Mouse (Mus musculus): ENCODE data around the gene Usp43. TPM values are rescaled to one million over a fixed set of nuclear protein-coding genes. Genes with fewer than 3 reads are reported as not detected.
A peak's percentile ranks its signal among the peaks of the same experiment; 100 is the strongest.

Usp43 gene
- total and polyA plus RNA-seq, 3 experiments = not detected

- no peaks in the 10 kb centered on the region for H3K36me3 ChIP-seq (ENCODE audit: control insufficient read depth in 1 of 2, insufficient read depth in 2 of 2, low read length in 2 of 2)
- no peaks in the 10 kb centered on the region for H3K4me1 ChIP-seq (ENCODE audit: control insufficient read depth in 1 of 2, insufficient read depth in 2 of 2, low read length in 2 of 2)
- no peak overlapping the region for H3K9ac ChIP-seq (ENCODE audit: control insufficient read depth, low read depth, low read length, poor library complexity, severe bottlenecking)
- no peak for DNase-seq (ENCODE audit: low read depth, low spot score)
- no peak overlapping the region for H3K4me3 ChIP-seq (ENCODE audit: control insufficient read depth in 1 of 2, insufficient read depth in 1 of 2, low read depth in 2 of 2, low read length in 2 of 2)
- no peaks in the 10 kb centered on the region for H3K27me3 ChIP-seq (ENCODE audit: control insufficient read depth in 1 of 2, insufficient read depth in 2 of 2, low read length in 2 of 2)
- TF ChIP-seq MYC (IDR thresholded peaks at IDR 0.05; ENCODE audit: low read depth, low read length) = no peak
- TF ChIP-seq SMC3 (IDR thresholded peaks at IDR 0.05; ENCODE audit: low read depth, low read length) = no peak
- no peak for TF ChIP-seq ZNF384 (IDR thresholded peaks at IDR 0.05; ENCODE audit: low read depth, low read length)
- TF ChIP-seq TBP (IDR thresholded peaks at IDR 0.05; ENCODE audit: low read depth, low read length) = no peak
- no peak for TF ChIP-seq USF1 (IDR thresholded peaks at IDR 0.05; ENCODE audit: low read depth, low read length)
- TF ChIP-seq E2F4 (IDR thresholded peaks at IDR 0.05; ENCODE audit: borderline replicate concordance, low read depth, low read length) = no peak
- no peak for TF ChIP-seq USF2 (IDR thresholded peaks at IDR 0.05; ENCODE audit: borderline replicate concordance in 1 of 2, insufficient read depth in 1 of 2, low read depth in 1 of 2, low read length in 2 of 2)
- no peak for TF ChIP-seq CTCF (IDR thresholded peaks at IDR 0.05 in 2 of 3, conservative IDR thresholded peaks at IDR 0.05 in 1 of 3; ENCODE audit: control insufficient read depth in 1 of 3, insufficient read depth in 1 of 3, low read depth in 2 of 3, low read length in 3 of 3, poor library complexity in 1 of 3, severe bottlenecking in 1 of 3)
- TF ChIP-seq BHLHE40 (IDR thresholded peaks at IDR 0.05; ENCODE audit: borderline replicate concordance, low read depth, low read length) = no peak
- no peak for TF ChIP-seq SIN3A (IDR thresholded peaks at IDR 0.05; ENCODE audit: low read length)
- no peak for TF ChIP-seq KAT2A (conservative IDR thresholded peaks at IDR 0.05; ENCODE audit: low read depth, low read length)
- TF ChIP-seq EP300 (IDR thresholded peaks at IDR 0.05; ENCODE audit: low read depth in 1 of 2, low read length in 2 of 2) = no peak
- no peaks in the 10 kb centered on the region for H3K9me3 ChIP-seq (replicated peaks; ENCODE audit: insufficient read depth, low read length)
- no peak overlapping the region for H3K27ac ChIP-seq (ENCODE audit: control insufficient read depth, low read depth, low read length)
- H3K79me2 ChIP-seq (ENCODE audit: control insufficient read depth, insufficient read depth, low read length, poor library complexity) = no peaks in the 10 kb centered on the region
Observed at GRCm38 (mm10) chr11:67806832-67807597, 114.9 kb downstream of the Usp43 start.

GRCm38 (mm10) chr11:67805538-67805937, 116.4 kb downstream of the Usp43 start:
- Histone ChIP-seq H3K4me3 (ENCODE audit: control insufficient read depth in 1 of 2, insufficient read depth in 1 of 2, low read depth in 2 of 2, low read length in 2 of 2) (no peak overlapping the region), H3K27me3 (ENCODE audit: control insufficient read depth in 1 of 2, insufficient read depth in 2 of 2, low read length in 2 of 2) (no peaks in the 10 kb centered on the region), H3K36me3 (ENCODE audit: control insufficient read depth in 1 of 2, insufficient read depth in 2 of 2, low read length in 2 of 2) (no peaks in the 10 kb centered on the region), H3K4me1 (ENCODE audit: control insufficient read depth in 1 of 2, insufficient read depth in 2 of 2, low read length in 2 of 2) (no peaks in the 10 kb centered on the region), H3K9me3 (replicated peaks; ENCODE audit: insufficient read depth, low read length) (no peaks in the 10 kb centered on the region), H3K27ac (ENCODE audit: control insufficient read depth, low read depth, low read length) (no peak overlapping the region), H3K79me2 (ENCODE audit: control insufficient read depth, insufficient read depth, low read length, poor library complexity) (no peaks in the 10 kb centered on the region), H3K9ac (ENCODE audit: control insufficient read depth, low read depth, low read length, poor library complexity, severe bottlenecking) (no peak overlapping the region)
- TF ChIP-seq KAT2A (conservative IDR thresholded peaks at IDR 0.05; ENCODE audit: low read depth, low read length) (no peak), USF1 (IDR thresholded peaks at IDR 0.05; ENCODE audit: low read depth, low read length) (no peak), CTCF (IDR thresholded peaks at IDR 0.05 in 2 of 3, conservative IDR thresholded peaks at IDR 0.05 in 1 of 3; ENCODE audit: control insufficient read depth in 1 of 3, insufficient read depth in 1 of 3, low read depth in 2 of 3, low read length in 3 of 3, poor library complexity in 1 of 3, severe bottlenecking in 1 of 3) (peak in 2 of 3 experiments; percentile 35 to 50; a peak in 4 of 6 replicates), ZKSCAN1 (IDR thresholded peaks at IDR 0.05; ENCODE audit: low read depth, low read length) (no peak), ELF1 (IDR thresholded peaks at IDR 0.05; ENCODE audit: low read depth, low read length) (no peak), BHLHE40 (IDR thresholded peaks at IDR 0.05; ENCODE audit: borderline replicate concordance, low read depth, low read length) (no peak), SMC3 (IDR thresholded peaks at IDR 0.05; ENCODE audit: low read depth, low read length) (0 out of 2 replicates have a peak, but pooled peaks have one; percentile 18)
- peak; percentile 17 for DNase-seq (ENCODE audit: low read depth, low spot score)

Other genes with a start within 250 kb of the Usp43 start
- gene Rcvrn, start 226.8 kb downstream of the Usp43 start, total RNA-seq (2012; rRNA removed) = not detected in 2 replicates
- gene Rcvrn, start 226.8 kb downstream of the Usp43 start, polyA plus RNA-seq (2012; ENCODE audit: insufficient read depth in 1 of 2, insufficient read length in 2 of 2, low read depth in 1 of 2, low replicate concordance in 2 of 2, missing spikeins in 1 of 2) = not detected
- not detected in 2 replicates for gene Glp2r, start 151.0 kb downstream of the Usp43 start, total RNA-seq (2012; rRNA removed)
- gene Glp2r, start 151.0 kb downstream of the Usp43 start, polyA plus RNA-seq (2012; ENCODE audit: insufficient read depth in 1 of 2, insufficient read length in 2 of 2, low read depth in 1 of 2, low replicate concordance in 2 of 2, missing spikeins in 1 of 2) = not detected
- not detected in 2 replicates for gene Gsg1l2, start 147.5 kb downstream of the Usp43 start, total RNA-seq (2012; rRNA removed)
- not detected for gene Gsg1l2, start 147.5 kb downstream of the Usp43 start, polyA plus RNA-seq (2012; ENCODE audit: insufficient read depth in 1 of 2, insufficient read length in 2 of 2, low read depth in 1 of 2, low replicate concordance in 2 of 2, missing spikeins in 1 of 2)
- not detected in 2 replicates for gene Dhrs7c, start 124.0 kb downstream of the Usp43 start, total RNA-seq (2012; rRNA removed)
- not detected for gene Dhrs7c, start 124.0 kb downstream of the Usp43 start, polyA plus RNA-seq (2012; ENCODE audit: insufficient read depth in 1 of 2, insufficient read length in 2 of 2, low read depth in 1 of 2, low replicate concordance in 2 of 2, missing spikeins in 1 of 2)
- gene Cfap52, start 43.5 kb upstream of the Usp43 start, total RNA-seq (2012; rRNA removed) = not detected in 2 replicates
- not detected for gene Cfap52, start 43.5 kb upstream of the Usp43 start, polyA plus RNA-seq (2012; ENCODE audit: insufficient read depth in 1 of 2, insufficient read length in 2 of 2, low read depth in 1 of 2, low replicate concordance in 2 of 2, missing spikeins in 1 of 2)
- 23.6 and 30.9 TPM in 2 replicates for gene Stx8, start 44.0 kb upstream of the Usp43 start, total RNA-seq (2012; rRNA removed)
- gene Stx8, start 44.0 kb upstream of the Usp43 start, polyA plus RNA-seq (2012; ENCODE audit: insufficient read depth in 1 of 2, insufficient read length in 2 of 2, low read depth in 1 of 2, low replicate concordance in 2 of 2, missing spikeins in 1 of 2) = 100 to 1,000 TPM in 1 of 2 experiments, 10 to 100 TPM in 1; 29.5 to 152 TPM

Measured in MEL (cell line).